Mouse (Mus musculus) megakaryocyte, embryonic 14.5 days (primary cell): ENCODE data around the gene Slc28a1. TPM values are rescaled to one million over a fixed set of nuclear protein-coding genes. Genes with fewer than 3 reads are reported as not detected.
"Not testable (repeated sequence)": the region's sequence is repeated elsewhere in the genome, so short reads cannot be mapped to it uniquely, and the experiment has no call there.

Experiments
- H3K27me3 ChIP-seq: replicated peaks from 2 replicates; pipeline ENCODE3; 2012; ENCODE audit warnings: inconsistent platforms
- H3K36me3 ChIP-seq: replicated peaks from 2 replicates; pipeline ENCODE3; 2012; ENCODE audit warnings: low read length, inconsistent platforms, mixed read lengths
- H3K4me1 ChIP-seq: 2 replicates; pipeline ENCODE4 v1.6.1; 2012; ENCODE audit warnings: inconsistent platforms
- H3K4me3 ChIP-seq: replicated peaks from 2 replicates; pipeline ENCODE3; 2012; ENCODE audit warnings: moderate library complexity, mild to moderate bottlenecking, inconsistent platforms
- H3K9me3 ChIP-seq: 2 replicates; pipeline ENCODE4 v1.6.1; 2012; ENCODE audit warnings: inconsistent platforms
- FLI1 ChIP-seq: IDR thresholded peaks from 2 replicates; pipeline ENCODE4 v1.6.1; 2012; ENCODE audit warnings: low read length, inconsistent platforms, mixed read lengths
- GATA1 ChIP-seq: IDR thresholded peaks from 3 replicates; pipeline ENCODE4 v1.6.1; 2012; ENCODE audit warnings: mixed read lengths, low read length, inconsistent platforms, borderline replicate concordance
- polyA plus RNA-seq: library from polyadenylated mRNA; stranded (reverse); fragments of >175 nt; gene quantifications from 2 replicates; pipeline ENCODE4 v1.2.3, GENCODE M21; 2012; ENCODE audit warnings: low replicate concordance; ENCODE audit not compliant: insufficient read depth

The Slc28a1 gene
- polyA plus RNA-seq, 1 experiment, result not detected

- Histone ChIP-seq H3K9me3 (peaks cover 22% of the 10 kb centered on the region), H3K27me3 (peaks cover 37% of the 10 kb centered on the region), H3K4me3 (no peak overlapping the region), H3K36me3 (no peaks in the 10 kb centered on the region), H3K4me1 (peaks cover 32% of the 10 kb centered on the region)
- no peak for TF ChIP-seq FLI1
- TF ChIP-seq GATA1, result no peak
Measured at GRCm38 (mm10) chr7:81199109-81199508, 84.5 kb downstream of the Slc28a1 start.

DNA sequence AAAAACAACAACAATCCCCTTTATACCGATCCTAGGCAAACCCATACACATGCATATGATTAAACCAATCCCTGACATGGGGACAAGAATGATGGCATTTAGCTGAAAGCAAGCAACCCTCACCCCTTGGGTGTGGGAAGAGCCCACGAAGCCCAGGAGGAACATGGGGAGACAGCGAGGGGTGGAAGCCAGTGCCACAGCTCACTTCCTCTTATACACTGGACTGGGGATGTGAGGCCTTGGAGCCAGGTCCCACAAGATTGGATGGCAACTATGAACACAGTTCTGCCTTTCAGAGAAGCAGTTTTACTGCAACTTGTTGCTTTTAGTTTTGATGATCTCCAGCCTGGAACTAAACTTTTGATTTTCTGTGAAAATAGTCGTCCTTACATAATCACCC is 85.2 kb downstream of the Slc28a1 start:
- H3K4me3 ChIP-seq, result no peak overlapping the region
- H3K36me3 ChIP-seq, result no peaks in the 10 kb centered on the region
- peaks cover 34% of the 10 kb centered on the region for H3K4me1 ChIP-seq
- peaks cover 35% of the 10 kb centered on the region for H3K27me3 ChIP-seq
- no peak for TF ChIP-seq FLI1
- TF ChIP-seq GATA1, result no peak
- peaks cover 15% of the 10 kb centered on the region for H3K9me3 ChIP-seq

- H3K9me3 ChIP-seq, result 0 out of 2 replicates have a peak, but pooled peaks cover 3% of the 10 kb centered on the region
- no peak overlapping the region for H3K4me3 ChIP-seq
- peaks cover 39% of the 10 kb centered on the region for H3K4me1 ChIP-seq
- H3K36me3 ChIP-seq, result no peaks in the 10 kb centered on the region
- TF ChIP-seq GATA1 (no peak), FLI1 (no peak)
- peaks cover 26% of the 10 kb centered on the region for H3K27me3 ChIP-seq
Measured at GRCm38 (mm10) chr7:81202389-81202788, 87.8 kb downstream of the Slc28a1 start.

- not testable (repeated sequence) for H3K36me3 ChIP-seq, H3K4me3 ChIP-seq, H3K9me3 ChIP-seq
- H3K27me3 ChIP-seq, result peaks cover 20% of the 10 kb centered on the region
- peaks cover 40% of the 10 kb centered on the region for H3K4me1 ChIP-seq
Measured at GRCm38 (mm10) chr7:81203576-81203975, 89.0 kb downstream of the Slc28a1 start.

DNA sequence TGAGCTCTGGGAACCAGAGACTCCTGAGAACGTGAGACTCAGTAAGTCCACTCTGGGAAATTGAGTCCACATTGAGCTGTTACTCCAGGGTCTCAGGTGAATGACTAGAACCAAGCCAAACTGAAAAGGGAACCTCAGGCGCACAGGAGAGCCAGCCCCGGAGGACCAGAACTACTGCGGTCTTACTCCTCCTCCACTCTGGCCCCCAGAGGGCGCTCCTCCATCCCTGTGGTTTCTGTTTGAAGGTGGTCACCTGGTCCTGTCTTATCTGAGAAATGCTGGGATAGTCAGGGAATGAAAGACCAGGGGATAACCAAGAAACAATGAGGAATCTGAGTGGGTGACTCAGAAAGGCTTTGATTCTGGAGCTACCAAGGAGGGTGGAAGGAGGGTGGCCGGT is 94.3 kb downstream of the Slc28a1 start:
- TF ChIP-seq GATA1 (no peak), FLI1 (no peak)
- Histone ChIP-seq H3K36me3 (no peaks in the 10 kb centered on the region), H3K9me3 (no peaks in the 10 kb centered on the region), H3K27me3 (peaks cover 48% of the 10 kb centered on the region), H3K4me3 (no peak overlapping the region), H3K4me1 (peaks cover 47% of the 10 kb centered on the region)

- Histone ChIP-seq H3K9me3 (no peaks in the 10 kb centered on the region), H3K36me3 (no peaks in the 10 kb centered on the region), H3K27me3 (peaks cover 56% of the 10 kb centered on the region), H3K4me1 (peaks cover 49% of the 10 kb centered on the region), H3K4me3 (no peak overlapping the region)
- TF ChIP-seq FLI1, result no peak
- no peak for TF ChIP-seq GATA1
Measured at GRCm38 (mm10) chr7:81209979-81210685, 95.5 kb downstream of the Slc28a1 start.

- peaks cover 52% of the 10 kb centered on the region for H3K4me1 ChIP-seq
- H3K9me3 ChIP-seq, result no peaks in the 10 kb centered on the region
- H3K36me3 ChIP-seq, result no peaks in the 10 kb centered on the region
- H3K4me3 ChIP-seq, result peak overlapping the region; percentile 90
- no peak for TF ChIP-seq GATA1
- no peak for TF ChIP-seq FLI1
- peaks cover 60% of the 10 kb centered on the region for H3K27me3 ChIP-seq
Measured at GRCm38 (mm10) chr7:81211760-81212159, 97.2 kb downstream of the Slc28a1 start.

DNA sequence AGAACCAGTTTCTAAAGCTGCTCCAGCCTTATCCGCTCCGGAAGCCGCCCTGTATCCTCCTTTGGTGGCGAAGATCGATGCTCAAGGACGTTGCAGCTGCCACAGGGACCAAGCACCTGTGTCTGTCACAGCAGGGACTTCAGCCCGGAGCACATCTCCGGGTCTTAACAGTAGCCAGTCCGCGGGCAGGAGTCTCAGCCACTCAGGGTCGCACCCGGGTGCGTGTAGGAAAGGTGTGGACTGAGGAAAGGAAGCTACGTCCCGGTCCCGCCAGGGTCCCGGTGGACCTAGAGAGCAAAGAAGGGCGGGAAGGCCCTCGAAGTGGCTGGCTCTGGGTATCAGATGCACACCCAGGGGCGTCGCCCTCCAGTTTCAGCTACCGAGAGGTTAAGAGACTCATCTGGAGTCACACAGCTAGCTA is 97.7 kb downstream of the Slc28a1 start:
- Histone ChIP-seq H3K4me1 (peaks cover 47% of the 10 kb centered on the region), H3K36me3 (no peaks in the 10 kb centered on the region), H3K27me3 (peaks cover 56% of the 10 kb centered on the region), H3K9me3 (no peaks in the 10 kb centered on the region), H3K4me3 (peak overlapping the region; percentile 90)
- TF ChIP-seq FLI1 (no peak), GATA1 (no peak)

GRCm38 (mm10) chr7:81212697-81213346 is 98.2 kb downstream of the Slc28a1 start:
- Histone ChIP-seq H3K4me3 (peak overlapping the region; percentile 90), H3K9me3 (no peaks in the 10 kb centered on the region), H3K27me3 (peaks cover 57% of the 10 kb centered on the region), H3K36me3 (no peaks in the 10 kb centered on the region), H3K4me1 (peaks cover 47% of the 10 kb centered on the region)
- no peak for TF ChIP-seq FLI1
- TF ChIP-seq GATA1, result no peak

DNA sequence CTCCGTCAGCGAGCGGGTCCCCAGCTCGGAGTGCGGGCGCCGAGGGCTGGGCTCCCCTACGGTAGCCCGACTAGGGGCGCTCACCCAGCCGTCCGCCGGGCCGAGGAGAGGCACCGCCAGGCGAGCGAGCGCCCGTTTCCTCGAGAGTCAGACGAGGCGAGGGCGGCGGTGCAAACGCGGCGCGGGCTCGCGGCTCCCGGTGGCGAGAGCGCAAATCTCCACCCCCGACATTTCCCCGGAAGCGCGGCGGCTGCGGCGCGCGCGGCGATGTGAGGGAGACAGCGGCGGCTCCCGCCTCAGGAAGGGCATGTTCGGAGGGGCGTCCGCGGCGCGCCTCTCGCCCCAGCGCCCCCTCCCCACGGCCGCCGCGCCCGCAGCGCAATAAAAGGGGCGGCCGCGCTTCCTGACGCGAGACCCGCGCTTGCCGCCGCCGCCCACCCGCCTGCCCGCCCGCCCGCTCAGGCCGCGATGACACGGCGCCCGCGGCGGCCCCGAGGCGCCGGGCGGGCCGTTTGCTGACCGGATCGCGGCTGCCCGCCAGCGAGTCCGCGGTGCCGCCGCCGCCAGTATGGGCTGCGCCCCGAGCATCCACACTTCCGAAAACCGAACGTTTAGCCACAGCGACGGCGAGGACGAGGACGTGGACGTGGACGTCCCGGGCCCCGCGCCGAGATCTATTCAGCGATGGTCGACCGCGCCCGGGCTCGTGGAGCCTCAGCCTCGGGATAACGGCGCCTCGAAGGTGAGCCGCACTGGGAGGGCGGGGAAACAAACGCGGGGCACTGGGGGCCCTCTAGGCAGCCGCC is 99.0 kb downstream of the Slc28a1 start, which contains the start of gene Pde8a:
TSS of gene Pde8a (plus strand) at position 250 of the 806 bp plus-strand sequence.
- TF ChIP-seq GATA1, result no peak
- H3K4me3 ChIP-seq, result peak within 1 kb of the TSS; percentile 90
- no peaks in the 10 kb centered on the region for H3K36me3 ChIP-seq
- peaks cover 61% of the 10 kb centered on the region for H3K27me3 ChIP-seq
- H3K4me1 ChIP-seq, result peaks cover 46% of the 10 kb centered on the region
- no peaks in the 10 kb centered on the region for H3K9me3 ChIP-seq
